Mouse (Mus musculus) embryonic facial prominence, embryonic 10.5 days (tissue): Measurements from ENCODE around the gene Cblc. TPM values are rescaled to one million over a fixed set of nuclear protein-coding genes. Genes with fewer than 3 reads are reported as not detected.

ENCODE experiments used
- DNase-seq: peaks from one replicate; pipeline ENCODE4 v3.0.0-alpha.2; 2017; ENCODE audit warnings: low spot score
- H3K27ac ChIP-seq: fragments of 300-500 bp; sonication (generic); replicated peaks from 2 replicates; pipeline ENCODE4 v1.5.1; 2016; ENCODE audit warnings: mild to moderate bottlenecking
- H3K27me3 ChIP-seq: fragments of 300-500 bp; sonication (generic); replicated peaks from 2 replicates; pipeline ENCODE4 v1.6.1; 2016; ENCODE audit warnings: low read depth, mild to moderate bottlenecking; ENCODE audit not compliant: poor library complexity, severe bottlenecking
- H3K36me3 ChIP-seq: fragments of 300-500 bp; sonication (generic); replicated peaks from 2 replicates; pipeline ENCODE4 v1.6.1; 2016; ENCODE audit warnings: mild to moderate bottlenecking, moderate library complexity
- H3K4me1 ChIP-seq: fragments of 300-500 bp; sonication (generic); 2 replicates; pipeline ENCODE4 v1.6.1; 2016
- H3K4me3 ChIP-seq: fragments of 300-500 bp; sonication (generic); 2 replicates; pipeline ENCODE4 v1.5.1; 2016; ENCODE audit warnings: mild to moderate bottlenecking, moderate library complexity
- H3K9me3 ChIP-seq: fragments of 300-500 bp; sonication (generic); 2 replicates; pipeline ENCODE4 v1.6.1; 2016; ENCODE audit warnings: mild to moderate bottlenecking
- WGBS: fragments of 180-500 bp; shearing (Covaris S2); methylation state at CpG from one replicate; pipeline ENCODE4 v1.1.7; 2016; 5-methylcytosine and 5-hydroxymethylcytosine counted together
- polyA plus RNA-seq: library from polyadenylated mRNA; unstranded; fragments of >200 nt; fragmentation: Nextera tagmentation; extraction: Ambion mirVana; gene quantifications from 2 replicates; pipeline ENCODE4 v1.2.1, GENCODE M21; 2016

The Cblc gene
- polyA plus RNA-seq, 1 experiment from 2014 or later, result 1.9 TPM

DNA sequence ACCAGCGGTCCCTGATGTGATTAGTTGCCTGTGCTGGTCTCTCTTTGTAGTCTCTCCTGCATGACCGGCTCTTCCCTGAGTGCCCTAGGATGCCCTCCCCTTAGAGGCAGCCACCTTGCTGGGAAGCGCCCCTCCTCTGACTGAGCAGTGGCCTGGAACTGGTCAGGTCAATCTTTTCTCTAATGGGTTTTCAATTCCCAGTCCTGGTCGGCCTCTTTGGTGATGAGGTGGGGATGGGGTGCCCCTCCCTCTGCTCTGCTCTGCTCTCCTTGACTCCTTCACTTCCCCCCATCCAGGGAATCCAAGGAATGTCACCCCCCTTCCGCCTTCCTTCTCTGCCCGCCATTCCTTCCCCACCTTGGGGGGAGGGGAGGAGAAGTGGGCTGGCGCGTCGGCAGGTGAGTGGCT, 25.6 kb downstream of the Cblc start, which contains the start of gene Bcam:
Gene Bcam, minus strand, starts transcription at position 33 of the 408 bp plus-strand sequence.
- peak; percentile 80 for DNase-seq

GRCm38 (mm10) chr7:19770375-19770754, 26.2 kb downstream of the Cblc start:
- Histone ChIP-seq H3K36me3 (peaks cover 14% of the 10 kb centered on the region), H3K9me3 (no peaks in the 10 kb centered on the region), H3K27ac (peak overlapping the region; percentile 83), H3K4me1 (peaks cover 39% of the 10 kb centered on the region), H3K27me3 (peaks cover 32% of the 10 kb centered on the region), H3K4me3 (peak overlapping the region; percentile 66)
- DNase-seq, result peak; percentile 94
- under 1% methylated on average over 28 of the region's 28 CpGs for WGBS

More for the DNA sequence above, 25.6 kb downstream of the Cblc start, which contains the start of gene Bcam:
- H3K4me3 ChIP-seq, result peak within 1 kb of the TSS; percentile 66
- H3K27me3 ChIP-seq, result peaks cover 32% of the 10 kb centered on the region
- peaks cover 10% of the 10 kb centered on the region; the same call in 1 of the 2 replicates for H3K36me3 ChIP-seq
- H3K4me1 ChIP-seq, result peaks cover 39% of the 10 kb centered on the region
- H3K9me3 ChIP-seq, result no peaks in the 10 kb centered on the region
- peak within 1 kb of the TSS; percentile 83 for H3K27ac ChIP-seq
- WGBS, result under 1% methylated on average over 9 of the region's 9 CpGs

DNA sequence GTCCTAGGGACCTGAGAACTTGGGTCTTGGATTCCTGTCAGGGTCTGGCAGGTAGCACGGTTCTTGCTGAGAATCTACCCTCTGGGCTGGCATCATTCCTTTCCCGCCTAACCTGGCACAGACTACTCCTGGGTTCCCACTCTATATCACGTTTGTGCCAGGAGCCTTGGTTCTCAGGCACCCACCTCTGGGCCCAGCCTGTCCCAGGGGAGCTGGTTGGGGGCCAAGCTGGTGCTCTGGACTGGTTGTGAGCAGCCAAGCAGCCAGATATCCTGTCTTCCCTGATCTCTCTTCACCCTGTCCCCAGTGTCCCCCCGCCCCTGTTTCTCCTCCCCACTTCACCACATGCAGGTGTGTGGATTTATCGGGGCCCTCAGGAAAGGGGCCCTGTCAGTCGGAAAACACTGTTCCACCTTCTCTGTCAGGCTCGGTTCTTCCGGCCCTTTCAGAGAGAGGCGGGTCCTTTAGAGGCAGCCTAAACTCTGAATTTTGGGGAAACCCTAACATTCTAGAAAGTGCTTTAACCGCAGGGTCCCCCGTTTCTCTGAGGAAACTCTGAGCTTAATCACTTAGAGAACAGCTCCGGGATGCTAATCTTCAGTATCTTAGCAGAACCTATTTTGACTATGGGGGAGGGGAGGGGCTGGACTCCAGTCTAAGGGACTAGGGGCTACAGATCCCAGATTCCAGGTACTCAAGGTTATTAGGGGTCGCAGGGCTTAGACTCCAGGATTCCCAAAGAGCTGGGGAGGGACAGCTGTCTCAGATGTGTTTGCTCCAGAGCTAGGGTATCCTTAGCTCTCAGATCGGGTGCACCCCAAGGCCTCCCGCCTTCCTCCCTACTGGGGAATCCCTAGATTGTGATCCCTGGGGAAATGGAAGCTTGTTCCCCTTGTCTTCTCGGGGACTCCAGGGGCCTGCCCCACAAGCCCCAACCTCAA, 26.9 kb downstream of the Cblc start:
- H3K27me3 ChIP-seq, result peaks cover 32% of the 10 kb centered on the region
- DNase-seq, result no peak
- no peaks in the 10 kb centered on the region for H3K9me3 ChIP-seq
- peaks cover 19% of the 10 kb centered on the region for H3K36me3 ChIP-seq
- 5% methylated on average over 16 of the region's 16 CpGs for WGBS
- H3K4me3 ChIP-seq, result peak overlapping the region; percentile 66
- peak overlapping the region; percentile 83 for H3K27ac ChIP-seq
- H3K4me1 ChIP-seq, result peaks cover 39% of the 10 kb centered on the region

- Histone ChIP-seq H3K4me3 (peak overlapping the region; percentile 66), H3K27me3 (peaks cover 32% of the 10 kb centered on the region), H3K9me3 (no peaks in the 10 kb centered on the region), H3K27ac (peak overlapping the region; percentile 83), H3K36me3 (peaks cover 26% of the 10 kb centered on the region), H3K4me1 (peaks cover 39% of the 10 kb centered on the region)
- 24% methylated on average over 4 of the region's 4 CpGs for WGBS
- peak; percentile 51 for DNase-seq
Measured at GRCm38 (mm10) chr7:19769001-19769400, 27.6 kb downstream of the Cblc start.

DNA sequence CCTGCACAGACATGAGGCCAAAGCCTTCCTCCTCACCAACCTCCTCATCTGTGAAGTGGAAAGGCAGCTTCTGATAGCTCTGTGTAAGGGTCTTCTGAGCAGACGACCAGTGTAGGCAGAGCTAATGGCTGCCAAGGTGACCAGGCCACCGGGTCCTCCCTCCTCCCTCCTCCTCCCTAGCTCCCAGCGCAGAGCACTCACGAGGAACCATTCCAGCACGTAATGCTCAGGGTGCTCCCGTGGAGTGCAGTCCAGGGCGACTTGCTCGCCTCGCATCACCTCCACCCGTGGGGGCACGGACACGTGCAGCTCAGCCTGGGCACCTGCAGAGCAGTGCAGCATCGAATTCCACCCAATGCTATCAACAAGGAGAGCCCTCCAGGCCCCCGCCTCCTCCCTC, 28.4 kb downstream of the Cblc start:
- DNase-seq, result no peak
- Histone ChIP-seq H3K4me3 (peak overlapping the region; percentile 66), H3K27ac (peak overlapping the region; percentile 48), H3K4me1 (peaks cover 39% of the 10 kb centered on the region), H3K36me3 (peaks cover 33% of the 10 kb centered on the region), H3K9me3 (no peaks in the 10 kb centered on the region), H3K27me3 (peaks cover 32% of the 10 kb centered on the region)
- WGBS, result 67% methylated on average over 14 of the region's 14 CpGs

GRCm38 (mm10) chr7:19764581-19764980, 32.0 kb downstream of the Cblc start:
- Histone ChIP-seq H3K4me1 (peaks cover 15% of the 10 kb centered on the region), H3K4me3 (no peak overlapping the region), H3K27ac (no peak overlapping the region), H3K9me3 (no peaks in the 10 kb centered on the region), H3K36me3 (peaks cover 55% of the 10 kb centered on the region), H3K27me3 (peaks cover 14% of the 10 kb centered on the region)
- no peak for DNase-seq
- 92% methylated on average over 9 of the region's 9 CpGs for WGBS

GRCm38 (mm10) chr7:19763829-19764477, 32.7 kb downstream of the Cblc start:
- peaks cover 58% of the 10 kb centered on the region for H3K36me3 ChIP-seq
- H3K27ac ChIP-seq, result no peak overlapping the region
- peaks cover 9% of the 10 kb centered on the region for H3K4me1 ChIP-seq
- no peak for DNase-seq
- H3K4me3 ChIP-seq, result no peak overlapping the region
- H3K27me3 ChIP-seq, result peaks cover 8% of the 10 kb centered on the region
- no peaks in the 10 kb centered on the region for H3K9me3 ChIP-seq
- 79% methylated on average over 13 of the region's 13 CpGs for WGBS

DNA sequence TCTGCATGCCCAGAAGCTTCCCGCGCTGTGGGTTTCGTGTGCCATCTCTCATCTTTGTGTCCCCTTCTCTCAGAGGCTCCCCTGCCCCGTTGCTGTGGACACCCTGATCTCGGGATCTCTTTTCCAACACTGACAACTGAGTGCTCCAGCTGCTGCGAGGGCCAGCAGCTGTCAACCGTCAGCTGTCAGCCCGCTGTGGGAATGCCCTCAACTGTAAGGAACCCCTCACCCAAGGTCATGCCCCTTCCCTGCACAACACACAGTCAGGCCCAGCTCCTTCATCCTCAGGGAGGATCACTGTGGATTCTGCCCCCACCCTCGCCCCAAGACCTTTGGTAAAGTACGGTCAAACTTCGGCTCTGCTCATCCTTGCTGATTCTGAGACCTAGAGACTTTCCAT, 34.3 kb downstream of the Cblc start:
- WGBS, result 87% methylated on average over 11 of the region's 11 CpGs
- no peaks in the 10 kb centered on the region for H3K27me3 ChIP-seq
- DNase-seq, result no peak
- H3K27ac ChIP-seq, result no peak overlapping the region
- H3K4me1 ChIP-seq, result no peaks in the 10 kb centered on the region
- peaks cover 72% of the 10 kb centered on the region for H3K36me3 ChIP-seq
- H3K9me3 ChIP-seq, result no peaks in the 10 kb centered on the region
- no peak overlapping the region for H3K4me3 ChIP-seq

DNA sequence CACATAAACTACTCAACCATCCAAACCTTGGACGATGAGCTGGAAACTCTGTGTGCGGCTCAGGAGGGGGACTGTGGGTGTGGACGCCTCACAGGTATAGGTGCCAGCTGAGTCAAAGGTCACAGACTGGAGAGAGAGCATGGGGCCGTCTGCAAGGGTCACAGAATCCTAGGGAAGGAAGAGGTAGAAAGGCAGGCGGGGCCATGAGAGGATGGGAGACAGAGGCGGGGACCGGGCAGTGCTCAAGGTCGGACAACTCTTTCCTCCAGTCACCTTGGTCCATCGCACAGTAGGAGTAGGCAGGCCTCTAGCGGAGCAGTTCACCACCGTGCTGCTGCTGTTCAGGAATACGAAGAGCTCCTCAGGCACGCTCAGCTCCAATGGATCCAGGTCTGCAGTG, 36.6 kb downstream of the Cblc start:
- peaks cover 63% of the 10 kb centered on the region for H3K36me3 ChIP-seq
- no peak for DNase-seq
- 89% methylated on average over 13 of the region's 13 CpGs for WGBS
- no peak overlapping the region for H3K4me3 ChIP-seq
- H3K9me3 ChIP-seq, result no peaks in the 10 kb centered on the region
- H3K27me3 ChIP-seq, result no peaks in the 10 kb centered on the region
- no peak overlapping the region for H3K27ac ChIP-seq
- no peaks in the 10 kb centered on the region for H3K4me1 ChIP-seq

DNA sequence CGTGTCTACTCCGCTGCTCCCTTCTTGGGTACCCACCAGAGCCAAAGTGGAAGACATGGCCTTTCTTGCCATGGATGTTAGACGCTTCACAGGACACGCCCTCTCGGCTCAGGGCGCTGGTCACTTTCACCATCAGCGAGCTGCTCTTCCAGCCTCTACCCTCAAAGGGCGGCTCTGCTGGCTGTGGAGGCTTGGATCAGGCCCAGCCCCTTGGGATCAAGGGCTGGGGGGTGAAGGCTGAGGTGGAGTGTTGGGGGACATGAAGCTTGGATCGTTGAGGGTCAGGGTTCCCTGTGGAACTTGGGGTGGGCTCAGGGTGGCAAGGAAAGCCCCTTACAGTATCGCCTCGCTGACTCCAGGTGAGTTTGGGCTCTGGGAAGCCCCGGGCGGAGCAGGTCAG, 38.0 kb downstream of the Cblc start:
- H3K4me1 ChIP-seq, result no peaks in the 10 kb centered on the region
- H3K4me3 ChIP-seq, result no peak overlapping the region
- H3K36me3 ChIP-seq, result peaks cover 50% of the 10 kb centered on the region
- no peak for DNase-seq
- no peaks in the 10 kb centered on the region for H3K27me3 ChIP-seq
- 89% methylated on average over 13 of the region's 13 CpGs for WGBS
- no peaks in the 10 kb centered on the region for H3K9me3 ChIP-seq
- no peak overlapping the region for H3K27ac ChIP-seq

GRCm38 (mm10) chr7:19755851-19756786, 40.5 kb downstream of the Cblc start:
- Histone ChIP-seq H3K27me3 (no peaks in the 10 kb centered on the region), H3K36me3 (peaks cover 30% of the 10 kb centered on the region), H3K4me3 (no peak overlapping the region), H3K9me3 (no peaks in the 10 kb centered on the region), H3K27ac (0 out of 2 replicates have a peak overlapping the region, but pooled peaks have one; percentile 30), H3K4me1 (no peaks in the 10 kb centered on the region)
- 78% methylated on average over 24 of the region's 24 CpGs for WGBS
- DNase-seq, result no peak

DNA sequence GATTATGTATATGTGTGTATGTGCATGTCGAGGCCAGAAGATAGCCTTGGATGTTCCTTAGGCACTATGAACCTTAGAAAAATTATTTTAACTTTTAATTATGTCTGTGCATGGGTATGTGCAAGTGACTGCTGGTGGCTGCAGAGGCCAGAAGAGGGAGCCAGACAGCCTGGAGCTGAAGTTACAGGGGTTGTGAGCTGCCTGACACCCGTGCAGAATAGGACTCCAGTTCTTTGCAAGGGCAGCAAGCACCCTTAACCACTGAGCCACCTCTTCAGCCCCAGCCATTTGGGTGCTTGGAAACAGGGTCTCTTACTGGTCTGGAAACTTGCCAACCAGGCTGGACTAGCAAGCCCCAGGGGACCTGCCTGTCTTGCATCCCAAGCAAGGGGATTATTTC, 41.6 kb downstream of the Cblc start:
- Histone ChIP-seq H3K4me3 (no peak overlapping the region), H3K9me3 (no peaks in the 10 kb centered on the region), H3K27me3 (no peaks in the 10 kb centered on the region), H3K27ac (no peak overlapping the region), H3K36me3 (peaks cover 26% of the 10 kb centered on the region), H3K4me1 (peaks cover 11% of the 10 kb centered on the region)
- no peak for DNase-seq
- 86% methylated on average over 2 of the region's 2 CpGs for WGBS
